Mouse (Mus musculus) lung, embryonic 16.5 days (tissue): ENCODE data around the gene Prrt1. TPM values are rescaled to one million over a fixed set of nuclear protein-coding genes. Genes with fewer than 3 reads are reported as not detected.

ENCODE experiments used
- ATAC-seq: fragments of 200-750 bp; cut with Nextera tagmentation; 2 replicates; pipeline ENCODE4 v1.8.0; 2017; ENCODE audit warnings: low read depth, mild to moderate bottlenecking, moderate library complexity
- H3K27ac ChIP-seq: fragments of 300-500 bp; sonication (generic); 2 replicates; pipeline ENCODE4 v1.5.1; 2014; ENCODE audit warnings: mild to moderate bottlenecking, control low read depth, low read length
- H3K27me3 ChIP-seq: fragments of 300-500 bp; sonication (generic); 2 replicates; pipeline ENCODE4 v1.6.1; 2014; ENCODE audit warnings: low read depth, low read length, mixed read lengths; ENCODE audit not compliant: control insufficient read depth, insufficient read depth
- H3K36me3 ChIP-seq: fragments of 300-500 bp; sonication (generic); 2 replicates; pipeline ENCODE4 v1.6.1; 2014; ENCODE audit warnings: low read length; ENCODE audit not compliant: control insufficient read depth, insufficient read depth
- H3K4me1 ChIP-seq: fragments of 300-500 bp; sonication (generic); replicated peaks from 2 replicates; pipeline ENCODE4 v1.6.1; 2014; ENCODE audit warnings: low read length, mixed read lengths; ENCODE audit not compliant: control insufficient read depth, insufficient read depth
- H3K4me2 ChIP-seq: fragments of 300-500 bp; sonication (generic); 2 replicates; pipeline ENCODE4 v1.6.1; 2014; ENCODE audit warnings: low read depth, low read length, control low read depth
- H3K4me3 ChIP-seq: fragments of 300-500 bp; sonication (generic); 2 replicates; pipeline ENCODE4 v1.5.1; 2014; ENCODE audit warnings: mild to moderate bottlenecking, low read length, control low read depth
- H3K9ac ChIP-seq: fragments of 300-500 bp; sonication (generic); 2 replicates; pipeline ENCODE4 v1.6.1; 2014; ENCODE audit warnings: low read length, control low read depth
- H3K9me3 ChIP-seq: fragments of 300-500 bp; sonication (generic); 2 replicates; pipeline ENCODE4 v1.6.1; 2016; ENCODE audit warnings: low read length; ENCODE audit not compliant: control insufficient read depth
- WGBS: fragments of 180-500 bp; shearing (Covaris S2); extraction: QIAGEN DNeasy Blood & Tissue Kit; methylation state at CpG from one replicate; pipeline ENCODE4 v1.1.7; 2014; 5-methylcytosine and 5-hydroxymethylcytosine counted together
- polyA plus RNA-seq: library from polyadenylated mRNA; unstranded; fragments of >200 nt; fragmentation: Nextera tagmentation; extraction: Ambion mirVana; gene quantifications from 2 replicates; pipeline ENCODE4 v1.2.1, GENCODE M21; 2015

Gene Prrt1
- polyA plus RNA-seq, 1 experiment from 2014 or later = 0.13 TPM

- Histone ChIP-seq H3K9me3 (no peaks in the 10 kb centered on the region), H3K27me3 (peaks cover 14% of the 10 kb centered on the region), H3K4me2 (no peak overlapping the region)
Observed at GRCm38 (mm10) chr17:34664472-34664871, 35.1 kb downstream of the Prrt1 start.

GRCm38 (mm10) chr17:34670235-34670634 lies 40.9 kb downstream of the Prrt1 start, which contains the start of gene Tnxb:
TSS of gene Tnxb (plus strand) at chr17:34670535.
- ATAC-seq = no peak
- H3K4me3 ChIP-seq = peak within 1 kb of the TSS; percentile 40
- H3K9ac ChIP-seq = no peak within 1 kb of the TSS
- H3K36me3 ChIP-seq = no peaks in the 10 kb centered on the region
- peaks cover 50% of the 10 kb centered on the region for H3K27me3 ChIP-seq
- no peaks in the 10 kb centered on the region for H3K9me3 ChIP-seq
- peaks cover 15% of the 10 kb centered on the region for H3K4me1 ChIP-seq
- 56% methylated on average over 7 of the region's 7 CpGs for WGBS
- H3K4me2 ChIP-seq = peak within 1 kb of the TSS; percentile 57
- H3K27ac ChIP-seq = no peak within 1 kb of the TSS

More at GRCm38 (mm10) chr17:34664472-34664871, 35.1 kb downstream of the Prrt1 start:
- no peak for ATAC-seq
- Histone ChIP-seq H3K27ac (no peak overlapping the region), H3K36me3 (no peaks in the 10 kb centered on the region), H3K9ac (no peak overlapping the region), H3K4me3 (no peak overlapping the region), H3K4me1 (peaks cover 13% of the 10 kb centered on the region)
- WGBS = 53% methylated on average over 7 of the region's 7 CpGs

GRCm38 (mm10) chr17:34671151-34672066 lies 42.1 kb downstream of the Prrt1 start:
- ATAC-seq = peak; percentile 53
- H3K36me3 ChIP-seq = no peaks in the 10 kb centered on the region
- H3K4me1 ChIP-seq = peaks cover 26% of the 10 kb centered on the region
- peak overlapping the region; percentile 51 for H3K9ac ChIP-seq
- H3K27me3 ChIP-seq = peaks cover 50% of the 10 kb centered on the region
- H3K27ac ChIP-seq = no peak overlapping the region
- H3K4me3 ChIP-seq = peak overlapping the region; percentile 40
- H3K9me3 ChIP-seq = no peaks in the 10 kb centered on the region
- peak overlapping the region; percentile 57 for H3K4me2 ChIP-seq
- 7% methylated on average over 93 of the region's 93 CpGs for WGBS

- no peaks in the 10 kb centered on the region for H3K9me3 ChIP-seq
- WGBS = 28% methylated on average over 49 of the region's 49 CpGs
- peaks cover 26% of the 10 kb centered on the region for H3K4me1 ChIP-seq
- H3K9ac ChIP-seq = no peak overlapping the region; the same call in 1 of the 2 replicates
- H3K27ac ChIP-seq = no peak overlapping the region
- H3K4me2 ChIP-seq = peak overlapping the region; percentile 57; the same call in 1 of the 2 replicates
- ATAC-seq = no peak
- peaks cover 54% of the 10 kb centered on the region for H3K27me3 ChIP-seq
- H3K36me3 ChIP-seq = no peaks in the 10 kb centered on the region
- H3K4me3 ChIP-seq = peak overlapping the region; percentile 40
Observed at GRCm38 (mm10) chr17:34672246-34672792, 43.0 kb downstream of the Prrt1 start.

- no peak overlapping the region for H3K27ac ChIP-seq
- ATAC-seq = no peak
Observed at GRCm38 (mm10) chr17:34673139-34673538, 43.8 kb downstream of the Prrt1 start.

GRCm38 (mm10) chr17:34674524-34675204 lies 45.3 kb downstream of the Prrt1 start:
- no peak overlapping the region for H3K4me2 ChIP-seq
- no peak for ATAC-seq
- H3K4me3 ChIP-seq = no peak overlapping the region
- peaks cover 26% of the 10 kb centered on the region for H3K4me1 ChIP-seq
- H3K9me3 ChIP-seq = no peaks in the 10 kb centered on the region
- WGBS = 43% methylated on average over 11 of the region's 11 CpGs
- H3K9ac ChIP-seq = no peak overlapping the region
- H3K27ac ChIP-seq = no peak overlapping the region
- peaks cover 63% of the 10 kb centered on the region for H3K27me3 ChIP-seq
- H3K36me3 ChIP-seq = no peaks in the 10 kb centered on the region

More at GRCm38 (mm10) chr17:34673139-34673538, 43.8 kb downstream of the Prrt1 start:
- no peak overlapping the region for H3K4me3 ChIP-seq
- peaks cover 26% of the 10 kb centered on the region for H3K4me1 ChIP-seq
- no peak overlapping the region for H3K4me2 ChIP-seq
- H3K27me3 ChIP-seq = peaks cover 54% of the 10 kb centered on the region
- no peaks in the 10 kb centered on the region for H3K36me3 ChIP-seq
- WGBS = 81% methylated on average over 7 of the region's 7 CpGs
- no peak overlapping the region for H3K9ac ChIP-seq
- H3K9me3 ChIP-seq = no peaks in the 10 kb centered on the region

GRCm38 (mm10) chr17:34675205-34676092 lies 46.1 kb downstream of the Prrt1 start:
- 32% methylated on average over 13 of the region's 13 CpGs for WGBS
- ATAC-seq = peak; percentile 17; the same call in 1 of the 2 replicates

GRCm38 (mm10) chr17:34676093-34676460 lies 46.7 kb downstream of the Prrt1 start:
- Histone ChIP-seq H3K9me3 (no peaks in the 10 kb centered on the region), H3K27me3 (peaks cover 56% of the 10 kb centered on the region), H3K27ac (no peak overlapping the region), H3K36me3 (no peaks in the 10 kb centered on the region), H3K9ac (no peak overlapping the region), H3K4me3 (no peak overlapping the region), H3K4me2 (no peak overlapping the region), H3K4me1 (peaks cover 25% of the 10 kb centered on the region)
- WGBS = 47% methylated on average over 6 of the region's 6 CpGs
- ATAC-seq = no peak

More at GRCm38 (mm10) chr17:34675205-34676092, 46.1 kb downstream of the Prrt1 start:
- peaks cover 62% of the 10 kb centered on the region for H3K27me3 ChIP-seq
- H3K4me2 ChIP-seq = no peak overlapping the region
- H3K4me3 ChIP-seq = no peak overlapping the region
- no peaks in the 10 kb centered on the region for H3K36me3 ChIP-seq
- no peaks in the 10 kb centered on the region for H3K9me3 ChIP-seq
- no peak overlapping the region for H3K27ac ChIP-seq
- no peak overlapping the region for H3K9ac ChIP-seq
- H3K4me1 ChIP-seq = peaks cover 26% of the 10 kb centered on the region
